Mouse (Mus musculus): ENCODE measurements around the gene Lrpap1. TPM values are rescaled to one million over a fixed set of nuclear protein-coding genes. Genes with fewer than 3 reads are reported as not detected.

Lrpap1 gene
- total RNA-seq (2023), result 32.5 and 40.8 TPM in 2 replicates

GRCm38 (mm10) chr5:35104960-35105921 is at the start of gene Lrpap1:
TSS of gene Lrpap1 (minus strand) at chr5:35105766.

GRCm38 (mm10) chr5:35056604-35057432 is 48.7 kb downstream of the Lrpap1 start, which contains the start of gene Dok7:
TSS of gene Dok7 (plus strand) at chr5:35056766.

Other genes starting within 250 kb of the Lrpap1 start
- 0.73 and 1.2 TPM in 2 replicates for gene Msantd1, start 197.8 kb downstream of the Lrpap1 start, total RNA-seq (2023)
- 4.8 and 7.9 TPM in 2 replicates for gene Rgs12, start 156.3 kb downstream of the Lrpap1 start, total RNA-seq (2023)
- not detected in 2 replicates for gene Hgfac, start 64.3 kb downstream of the Lrpap1 start, total RNA-seq (2023)
- not detected in 2 replicates for gene Dok7, start 49.0 kb downstream of the Lrpap1 start, total RNA-seq (2023)
- gene Adra2c, start 172.6 kb upstream of the Lrpap1 start, total RNA-seq (2023), result not detected in 2 replicates